Mouse (Mus musculus): ENCODE data around the gene Crtam. TPM values are rescaled to one million over a fixed set of nuclear protein-coding genes. Genes with fewer than 3 reads are reported as not detected.

The Crtam gene
- polyA plus RNA-seq, 2 experiments, result 0.21 to 0.29 TPM

DNA sequence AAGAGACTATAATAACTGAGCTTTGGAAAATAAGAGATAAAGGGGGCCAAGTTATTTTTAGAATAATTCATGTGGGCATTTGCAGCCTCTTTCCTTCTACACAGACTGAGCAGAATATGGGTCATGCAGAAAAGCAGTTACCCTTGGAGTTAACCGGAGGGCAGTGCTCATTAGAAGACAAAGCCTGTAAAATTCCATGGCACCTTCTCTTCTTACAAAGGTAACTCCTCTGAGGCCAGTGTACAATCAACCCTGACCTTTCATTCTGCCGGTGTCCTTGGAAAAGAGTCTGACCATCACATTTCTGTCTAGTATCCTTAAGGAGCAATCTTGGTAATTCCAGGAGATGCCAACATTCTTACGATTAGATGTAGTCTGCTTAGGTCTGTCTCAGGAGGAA lies 37.0 kb upstream of the Crtam start:
- Histone ChIP-seq H3K4me2 (replicated peaks; ENCODE audit: low read depth, low read length, severe bottlenecking) (no peak overlapping the region), H3K4me3 (replicated peaks; ENCODE audit: low read length) (no peak overlapping the region), H3K4me1 (ENCODE audit: control insufficient read depth, insufficient read depth, low read length) (peaks cover 10% of the 10 kb centered on the region), H3K27ac (replicated peaks; ENCODE audit: low read depth, low read length) (no peak overlapping the region), H3K36me3 (ENCODE audit: control insufficient read depth, insufficient read depth, low read length) (no peaks in the 10 kb centered on the region), H3K27me3 (ENCODE audit: control insufficient read depth, insufficient read depth, low read length) (no peaks in the 10 kb centered on the region), H3K9me3 (ENCODE audit: control insufficient read depth, low read length) (no peaks in the 10 kb centered on the region), H3K9ac (ENCODE audit: low read depth, low read length, severe bottlenecking) (no peak overlapping the region)
- 49% methylated on average over 3 of the region's 3 CpGs for WGBS
- ATAC-seq (ENCODE audit: low FRiP score, low read depth), result no peak
- TF ChIP-seq POLR2A (IDR thresholded peaks at IDR 0.05; ENCODE audit: borderline replicate concordance, extremely low read depth, insufficient read depth, insufficient read length), result no peak
- no peak for DNase-seq (ENCODE audit: low spot score)

DNA sequence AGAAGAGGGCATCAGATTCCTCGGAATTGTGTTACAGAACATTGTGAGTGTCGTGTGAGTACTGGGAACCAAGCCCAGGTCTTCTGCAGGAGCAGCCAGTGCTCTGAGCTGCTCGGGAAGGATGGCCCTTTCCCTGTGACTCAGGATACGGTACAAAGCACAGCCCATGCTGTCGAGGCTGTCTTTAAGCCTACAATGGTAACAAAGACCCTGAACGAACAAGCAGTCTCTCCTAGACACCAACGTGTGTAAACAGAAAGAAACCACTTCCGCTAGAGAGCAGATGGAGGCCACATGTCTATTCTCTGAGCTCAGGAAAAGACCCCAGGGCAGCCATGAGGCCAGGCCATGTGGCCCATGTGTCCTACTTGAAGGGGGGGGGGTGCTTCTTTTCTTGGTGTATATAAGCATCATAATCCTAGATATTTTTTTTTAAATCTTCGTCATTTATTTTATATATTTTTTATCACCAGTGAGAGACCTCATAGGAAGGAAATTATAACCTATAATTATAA lies 33.8 kb upstream of the Crtam start:
- DNase-seq (ENCODE audit: low spot score) (peak; percentile 46), ATAC-seq (ENCODE audit: low FRiP score, low read depth) (peak; percentile 81)
- no peaks in the 10 kb centered on the region for H3K9me3 ChIP-seq (ENCODE audit: control insufficient read depth, low read length)
- no peak overlapping the region for H3K4me2 ChIP-seq (replicated peaks; ENCODE audit: low read depth, low read length, severe bottlenecking)
- 35% methylated on average over 9 of the region's 9 CpGs for WGBS
- TF ChIP-seq POLR2A (IDR thresholded peaks at IDR 0.05; ENCODE audit: borderline replicate concordance, extremely low read depth, insufficient read depth, insufficient read length), result no peak
- peak overlapping the region; percentile 75 for H3K27ac ChIP-seq (replicated peaks; ENCODE audit: low read depth, low read length)
- no peak overlapping the region for H3K9ac ChIP-seq (ENCODE audit: low read depth, low read length, severe bottlenecking)
- H3K36me3 ChIP-seq (ENCODE audit: control insufficient read depth, insufficient read depth, low read length), result no peaks in the 10 kb centered on the region
- H3K27me3 ChIP-seq (ENCODE audit: control insufficient read depth, insufficient read depth, low read length), result no peaks in the 10 kb centered on the region
- no peak overlapping the region for H3K4me3 ChIP-seq (replicated peaks; ENCODE audit: low read length)
- peaks cover 10% of the 10 kb centered on the region for H3K4me1 ChIP-seq (ENCODE audit: control insufficient read depth, insufficient read depth, low read length)

DNA sequence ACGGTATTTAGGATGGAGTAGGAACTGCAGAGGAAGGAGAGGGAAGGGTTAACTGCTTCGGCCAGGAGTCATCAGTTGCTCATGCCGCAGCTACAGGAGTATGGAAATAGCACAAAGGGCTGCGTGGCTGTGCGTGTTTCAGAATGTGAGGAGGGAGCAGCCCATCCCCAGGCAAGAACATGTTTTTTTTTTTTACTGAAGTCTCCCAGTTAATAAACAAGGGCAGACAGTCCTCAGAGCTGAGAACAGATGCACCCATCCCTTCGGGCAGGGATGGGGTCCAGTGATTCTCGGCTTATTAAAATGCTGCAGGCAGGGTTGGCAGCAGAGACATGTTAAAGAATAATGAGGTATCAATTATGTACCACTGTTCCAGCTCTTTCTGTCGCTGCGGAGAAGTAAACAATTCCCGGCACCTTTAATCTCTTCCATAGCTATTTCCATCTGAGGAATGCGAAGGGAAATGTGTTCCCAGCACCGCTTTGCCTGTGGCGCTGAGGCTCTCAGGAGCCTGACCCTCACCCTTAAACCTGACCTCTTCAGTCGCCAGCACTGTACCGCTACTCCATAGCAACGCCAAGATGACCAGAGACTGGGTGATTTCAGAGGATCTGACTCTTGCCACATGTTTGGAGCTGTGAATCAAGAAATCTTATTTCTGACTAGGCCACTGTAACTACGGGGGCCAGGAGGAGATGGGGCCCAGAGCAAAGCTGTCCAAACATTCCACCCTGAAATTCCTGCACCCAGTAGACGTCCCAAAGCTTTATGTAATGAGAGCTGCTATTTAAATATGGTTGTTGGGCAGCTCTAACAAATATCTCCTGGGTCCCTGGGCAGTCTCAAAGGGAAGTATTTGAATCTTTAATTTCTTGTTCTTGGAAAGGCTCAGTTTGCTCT lies 27.4 kb upstream of the Crtam start:
- no peak for TF ChIP-seq POLR2A (IDR thresholded peaks at IDR 0.05; ENCODE audit: borderline replicate concordance, extremely low read depth, insufficient read depth, insufficient read length)
- Histone ChIP-seq H3K4me1 (ENCODE audit: control insufficient read depth, insufficient read depth, low read length) (peaks cover 10% of the 10 kb centered on the region), H3K27me3 (ENCODE audit: control insufficient read depth, insufficient read depth, low read length) (no peaks in the 10 kb centered on the region), H3K4me3 (replicated peaks; ENCODE audit: low read length) (no peak overlapping the region), H3K36me3 (ENCODE audit: control insufficient read depth, insufficient read depth, low read length) (no peaks in the 10 kb centered on the region), H3K9me3 (ENCODE audit: control insufficient read depth, low read length) (no peaks in the 10 kb centered on the region), H3K4me2 (replicated peaks; ENCODE audit: low read depth, low read length, severe bottlenecking) (no peak overlapping the region), H3K27ac (replicated peaks; ENCODE audit: low read depth, low read length) (no peak overlapping the region), H3K9ac (ENCODE audit: low read depth, low read length, severe bottlenecking) (no peak overlapping the region)
- WGBS, result 31% methylated on average over 18 of the region's 18 CpGs
- DNase-seq (ENCODE audit: low spot score), result no peak
- no peak for ATAC-seq (ENCODE audit: low FRiP score, low read depth)

DNA sequence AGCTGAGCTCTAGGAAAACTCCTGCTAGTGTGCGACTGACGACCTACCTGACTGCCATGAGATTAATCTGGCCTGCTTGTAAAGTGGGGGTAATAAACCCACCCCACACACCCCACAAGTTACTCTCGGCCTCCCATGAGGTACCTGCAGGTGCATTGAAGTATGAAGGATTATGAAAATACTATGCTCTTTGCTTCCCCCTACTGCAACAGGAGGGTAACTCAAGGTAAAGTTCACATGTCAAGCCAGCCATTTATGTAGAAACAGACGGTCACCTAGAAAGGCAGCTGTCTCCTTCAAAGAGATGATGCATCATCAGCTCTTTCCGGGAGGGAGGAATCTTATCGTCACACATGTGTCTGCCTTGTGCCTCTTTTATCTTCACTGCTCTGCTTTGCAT lies 25.4 kb upstream of the Crtam start:
- Histone ChIP-seq H3K9ac (ENCODE audit: low read depth, low read length, severe bottlenecking) (no peak overlapping the region), H3K27me3 (ENCODE audit: control insufficient read depth, insufficient read depth, low read length) (no peaks in the 10 kb centered on the region), H3K4me3 (replicated peaks; ENCODE audit: low read length) (no peak overlapping the region), H3K4me2 (replicated peaks; ENCODE audit: low read depth, low read length, severe bottlenecking) (no peak overlapping the region), H3K27ac (replicated peaks; ENCODE audit: low read depth, low read length) (no peak overlapping the region), H3K9me3 (ENCODE audit: control insufficient read depth, low read length) (no peaks in the 10 kb centered on the region), H3K36me3 (ENCODE audit: control insufficient read depth, insufficient read depth, low read length) (no peaks in the 10 kb centered on the region), H3K4me1 (ENCODE audit: control insufficient read depth, insufficient read depth, low read length) (peaks cover 10% of the 10 kb centered on the region)
- WGBS, result 56% methylated on average over 6 of the region's 6 CpGs
- ATAC-seq (ENCODE audit: low FRiP score, low read depth), result no peak
- DNase-seq (ENCODE audit: low spot score), result no peak
- TF ChIP-seq POLR2A (IDR thresholded peaks at IDR 0.05; ENCODE audit: borderline replicate concordance, extremely low read depth, insufficient read depth, insufficient read length), result no peak

DNA sequence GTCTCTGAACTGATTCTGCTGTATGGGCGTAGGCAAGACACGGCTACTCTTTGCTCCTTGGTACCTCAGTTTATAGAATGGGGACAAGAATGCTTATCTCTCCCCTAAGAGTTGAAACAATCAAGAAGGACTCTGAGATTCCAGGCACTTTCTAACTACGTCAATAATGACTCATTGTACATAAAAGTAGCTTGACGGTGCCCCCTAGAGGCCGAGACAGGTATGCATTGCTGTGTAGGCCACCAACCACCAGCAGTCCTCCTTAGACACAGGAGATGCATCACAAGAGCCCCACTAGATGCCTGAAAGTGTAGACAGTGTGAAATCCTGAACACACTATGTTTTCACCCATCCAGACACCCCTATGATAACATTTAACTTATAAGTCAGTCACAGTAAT lies 24.0 kb upstream of the Crtam start:
- Histone ChIP-seq H3K27ac (replicated peaks; ENCODE audit: low read depth, low read length) (no peak overlapping the region), H3K9ac (ENCODE audit: low read depth, low read length, severe bottlenecking) (no peak overlapping the region), H3K4me1 (ENCODE audit: control insufficient read depth, insufficient read depth, low read length) (peaks cover 10% of the 10 kb centered on the region), H3K4me2 (replicated peaks; ENCODE audit: low read depth, low read length, severe bottlenecking) (no peak overlapping the region), H3K36me3 (ENCODE audit: control insufficient read depth, insufficient read depth, low read length) (no peaks in the 10 kb centered on the region), H3K4me3 (replicated peaks; ENCODE audit: low read length) (no peak overlapping the region), H3K27me3 (ENCODE audit: control insufficient read depth, insufficient read depth, low read length) (no peaks in the 10 kb centered on the region), H3K9me3 (ENCODE audit: control insufficient read depth, low read length) (no peaks in the 10 kb centered on the region)
- DNase-seq (ENCODE audit: low spot score) (no peak), ATAC-seq (ENCODE audit: low FRiP score, low read depth) (no peak)
- TF ChIP-seq POLR2A (IDR thresholded peaks at IDR 0.05; ENCODE audit: borderline replicate concordance, extremely low read depth, insufficient read depth, insufficient read length), result no peak
- 52% methylated on average over 5 of the region's 5 CpGs for WGBS
